Mouse (Mus musculus) urinary bladder, postnatal 4 days (tissue): ENCODE data around the gene Cd93.

Experiments used
- DNase-seq, 2 experiments: peaks; one replicate each; pipeline ENCODE4 v3.0.0; 2021 to 2022; ENCODE audit warnings: low spot score in 2 of 2

Gene Cd93

GRCm38 (mm10) chr2:148402227-148402626 lies 41.1 kb downstream of the Cd93 start:
- no peak for DNase-seq

- no peak for DNase-seq
These were observed 44.3 kb downstream of the Cd93 start for GRCm38 (mm10) chr2:148398901-148399685.

- DNase-seq, result no peak
These were observed 45.6 kb downstream of the Cd93 start for GRCm38 (mm10) chr2:148397784-148398100.

GRCm38 (mm10) chr2:148397015-148397783 lies 46.2 kb downstream of the Cd93 start:
- DNase-seq, result no peak

GRCm38 (mm10) chr2:148396209-148396608 lies 47.2 kb downstream of the Cd93 start:
- no peak for DNase-seq

GRCm38 (mm10) chr2:148395131-148396051 lies 48.0 kb downstream of the Cd93 start, which contains the start of gene Sstr4:
Sstr4 (plus strand) TSS chr2:148395344.
- DNase-seq, result peak in 1 of 2 experiments; percentile 35

- DNase-seq, result no peak
These were observed 49.5 kb downstream of the Cd93 start for GRCm38 (mm10) chr2:148393846-148394245.

GRCm38 (mm10) chr2:148393149-148393548 lies 50.2 kb downstream of the Cd93 start:
- DNase-seq, result no peak

GRCm38 (mm10) chr2:148387652-148388581 lies 55.4 kb downstream of the Cd93 start:
- no peak for DNase-seq

GRCm38 (mm10) chr2:148386927-148387326 lies 56.4 kb downstream of the Cd93 start:
- DNase-seq, result no peak
